Mouse (Mus musculus): ENCODE measurements at regions not wholly inside any gene's neighbourhood (a gene's known extent, or its start where the extent isn't known, plus 50 kb on each side); places are given as distances from the start of the nearest gene placed in this dataset.

DNA sequence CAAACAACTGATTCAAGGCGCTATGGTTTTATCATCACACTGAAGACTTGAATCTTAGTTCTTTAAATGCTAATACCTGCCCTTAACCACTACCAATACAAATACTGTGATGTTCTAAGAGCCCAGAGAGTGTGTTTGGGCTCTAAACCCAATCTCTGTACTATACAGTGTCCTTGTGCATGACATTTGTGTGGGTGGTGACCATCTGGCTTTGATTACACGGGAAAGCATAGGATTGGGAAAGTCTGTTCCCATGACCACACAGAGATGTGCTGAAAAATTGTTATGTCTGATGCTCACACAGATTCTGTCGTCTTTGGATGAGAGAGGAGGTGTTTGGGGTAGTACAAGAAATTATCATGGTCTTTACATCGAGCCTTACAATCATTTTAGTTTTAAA, 76.8 kb upstream of the Ccdc190 start:
- Histone ChIP-seq H3ac (ENCODE audit: control insufficient read depth, insufficient read length) (no peak overlapping the region), H3K4me2 (ENCODE audit: low read depth) (no peak overlapping the region), H3K79me2 (ENCODE audit: control insufficient read depth, insufficient read depth) (no peaks in the 10 kb centered on the region), H3K4me3 (no peak overlapping the region), H3K27me3 (ENCODE audit: control insufficient read depth, insufficient read depth, insufficient read length) (no peaks in the 10 kb centered on the region), H3K36me3 (ENCODE audit: control insufficient read depth, insufficient read depth) (no peaks in the 10 kb centered on the region)
- no peak for TF ChIP-seq POLR2AphosphoS2 (IDR thresholded peaks at IDR 0.05; ENCODE audit: insufficient read length, low read depth)
- no peak for TF ChIP-seq CEBPB (IDR thresholded peaks at IDR 0.05; ENCODE audit: insufficient read depth, poor library complexity, severe bottlenecking)
- TF ChIP-seq REST (IDR thresholded peaks at IDR 0.05; ENCODE audit: insufficient read depth, insufficient read length) = no peak
- no peak for TF ChIP-seq E2F4 (IDR thresholded peaks at IDR 0.05; ENCODE audit: insufficient read depth)
- no peak for TF ChIP-seq SRF (IDR thresholded peaks at IDR 0.05; ENCODE audit: control insufficient read depth, insufficient read length, low read depth)
- TF ChIP-seq MYOD1 (IDR thresholded peaks at IDR 0.05; ENCODE audit: control insufficient read depth in 1 of 3, insufficient read length in 2 of 3, low read depth in 2 of 3) = no peak
- TF ChIP-seq USF1 (IDR thresholded peaks at IDR 0.05; ENCODE audit: low read depth) = no peak
- no peak for TF ChIP-seq POLR2A (IDR thresholded peaks at IDR 0.05; ENCODE audit: insufficient read length, low read depth)
- TF ChIP-seq MYOG (IDR thresholded peaks at IDR 0.05; ENCODE audit: control insufficient read depth in 1 of 3, insufficient read depth in 1 of 3, insufficient read length in 2 of 3, low read depth in 2 of 3) = no peak
- TF ChIP-seq TCF12 (IDR thresholded peaks at IDR 0.05; ENCODE audit: insufficient read depth, poor library complexity, severe bottlenecking) = no peak
- no peak for TF ChIP-seq MAX (IDR thresholded peaks at IDR 0.05; ENCODE audit: low read depth)
- no peak for TF ChIP-seq TCF3 (IDR thresholded peaks at IDR 0.05; ENCODE audit: insufficient read length, low read depth)

DNA sequence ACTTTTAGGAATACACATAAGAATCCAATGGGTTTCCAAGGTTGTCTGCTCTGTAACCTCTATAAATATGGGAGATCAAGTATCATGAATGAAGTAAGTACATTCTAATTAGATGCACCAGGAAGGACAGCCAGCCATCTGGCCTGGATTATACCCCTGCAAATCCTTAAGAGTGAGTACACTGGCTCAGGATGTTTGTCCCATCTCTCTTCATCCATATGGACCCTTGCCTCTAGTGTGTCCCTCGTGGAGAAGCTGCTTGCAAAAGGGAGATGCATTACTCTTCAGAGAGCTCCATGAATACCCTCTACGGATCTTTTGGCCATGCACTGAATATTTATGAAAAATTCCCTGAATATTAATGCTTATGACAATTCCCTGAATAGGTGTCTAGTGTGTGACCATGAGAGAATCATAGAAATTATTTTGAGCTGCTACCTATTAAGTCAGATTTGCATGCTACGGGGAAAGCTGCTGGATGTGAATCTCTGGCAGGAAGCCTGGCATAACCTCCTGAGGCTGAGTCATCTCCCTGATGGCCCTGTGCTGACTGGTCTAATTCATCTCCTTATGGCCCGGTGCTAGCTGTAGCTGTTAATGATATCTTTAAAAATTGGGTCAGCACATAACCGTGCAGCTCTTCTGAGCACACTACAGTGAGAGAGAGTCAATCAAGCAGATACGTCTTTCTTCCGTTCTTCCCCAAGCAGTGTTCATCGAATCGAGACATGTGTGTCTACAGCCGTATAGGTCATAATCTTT, 80.0 kb upstream of the Ccdc190 start:
- Histone ChIP-seq H3K79me2 (ENCODE audit: control insufficient read depth, insufficient read depth) (no peaks in the 10 kb centered on the region), H3K27me3 (ENCODE audit: control insufficient read depth, insufficient read depth, insufficient read length) (no peaks in the 10 kb centered on the region), H3K4me2 (ENCODE audit: low read depth) (no peak overlapping the region), H3ac (ENCODE audit: control insufficient read depth, insufficient read length) (no peak overlapping the region), H3K4me3 (no peak overlapping the region), H3K36me3 (ENCODE audit: control insufficient read depth, insufficient read depth) (no peaks in the 10 kb centered on the region)
- TF ChIP-seq POLR2A (IDR thresholded peaks at IDR 0.05; ENCODE audit: insufficient read length, low read depth) (no peak), MYOG (IDR thresholded peaks at IDR 0.05; ENCODE audit: control insufficient read depth in 1 of 3, insufficient read depth in 1 of 3, insufficient read length in 2 of 3, low read depth in 2 of 3) (no peak), MYOD1 (IDR thresholded peaks at IDR 0.05; ENCODE audit: control insufficient read depth in 1 of 3, insufficient read length in 2 of 3, low read depth in 2 of 3) (no peak), REST (IDR thresholded peaks at IDR 0.05; ENCODE audit: insufficient read depth, insufficient read length) (no peak), POLR2AphosphoS2 (IDR thresholded peaks at IDR 0.05; ENCODE audit: insufficient read length, low read depth) (no peak), E2F4 (IDR thresholded peaks at IDR 0.05; ENCODE audit: insufficient read depth) (no peak), TCF3 (IDR thresholded peaks at IDR 0.05; ENCODE audit: insufficient read length, low read depth) (no peak), USF1 (IDR thresholded peaks at IDR 0.05; ENCODE audit: low read depth) (no peak), TCF12 (IDR thresholded peaks at IDR 0.05; ENCODE audit: insufficient read depth, poor library complexity, severe bottlenecking) (no peak), MAX (IDR thresholded peaks at IDR 0.05; ENCODE audit: low read depth) (no peak), CEBPB (IDR thresholded peaks at IDR 0.05; ENCODE audit: insufficient read depth, poor library complexity, severe bottlenecking) (no peak), SRF (IDR thresholded peaks at IDR 0.05; ENCODE audit: control insufficient read depth, insufficient read length, low read depth) (no peak)

DNA sequence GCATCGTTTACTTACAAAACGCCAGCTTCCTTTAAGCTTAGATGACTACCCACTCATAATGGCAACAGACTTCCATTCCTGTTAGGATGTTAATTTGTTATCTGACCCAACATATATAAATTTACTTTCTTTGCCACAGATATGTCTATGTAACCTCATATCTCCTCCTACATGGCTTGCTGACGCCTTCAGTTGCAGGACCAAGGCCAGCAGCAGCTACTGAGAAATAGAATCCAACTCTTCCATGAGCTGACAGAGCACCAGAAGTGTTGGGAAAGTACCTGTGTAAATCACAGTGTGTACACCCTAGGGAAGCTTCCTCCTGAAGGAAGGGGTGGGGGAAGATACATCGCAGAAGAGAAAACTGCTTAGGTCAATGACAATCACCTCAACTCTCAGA, 86.0 kb upstream of the Ccdc190 start:
- Histone ChIP-seq H3ac (ENCODE audit: control insufficient read depth, insufficient read length) (no peak overlapping the region), H3K4me3 (no peak overlapping the region), H3K4me2 (ENCODE audit: low read depth) (no peak overlapping the region), H3K27me3 (ENCODE audit: control insufficient read depth, insufficient read depth, insufficient read length) (no peaks in the 10 kb centered on the region), H3K79me2 (ENCODE audit: control insufficient read depth, insufficient read depth) (no peaks in the 10 kb centered on the region), H3K36me3 (ENCODE audit: control insufficient read depth, insufficient read depth) (no peaks in the 10 kb centered on the region)
- TF ChIP-seq SRF (IDR thresholded peaks at IDR 0.05; ENCODE audit: control insufficient read depth, insufficient read length, low read depth) (no peak), REST (IDR thresholded peaks at IDR 0.05; ENCODE audit: insufficient read depth, insufficient read length) (peak; percentile 36), E2F4 (IDR thresholded peaks at IDR 0.05; ENCODE audit: insufficient read depth) (no peak), MYOG (IDR thresholded peaks at IDR 0.05; ENCODE audit: control insufficient read depth in 1 of 3, insufficient read depth in 1 of 3, insufficient read length in 2 of 3, low read depth in 2 of 3) (no peak), TCF3 (IDR thresholded peaks at IDR 0.05; ENCODE audit: insufficient read length, low read depth) (no peak), MYOD1 (IDR thresholded peaks at IDR 0.05; ENCODE audit: control insufficient read depth in 1 of 3, insufficient read length in 2 of 3, low read depth in 2 of 3) (no peak), MAX (IDR thresholded peaks at IDR 0.05; ENCODE audit: low read depth) (no peak), POLR2AphosphoS2 (IDR thresholded peaks at IDR 0.05; ENCODE audit: insufficient read length, low read depth) (no peak)

DNA sequence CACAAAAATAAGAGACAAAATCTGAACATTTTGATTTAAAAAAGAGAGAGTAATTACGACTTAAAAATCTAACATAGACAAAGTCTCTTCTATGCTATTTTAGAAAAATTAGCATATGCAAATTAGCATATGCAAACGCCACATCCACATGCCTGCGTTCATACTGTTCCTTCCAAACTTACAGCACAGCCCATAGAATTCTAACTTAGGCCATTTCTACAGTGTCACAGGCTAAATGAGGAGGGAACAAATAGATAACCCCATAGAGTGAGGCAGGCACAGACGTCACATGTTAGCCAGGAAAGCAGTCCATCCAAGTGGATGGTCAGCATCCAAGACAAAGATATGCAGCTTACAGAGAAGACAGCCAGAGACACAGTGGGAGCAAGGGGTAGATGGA, 87.5 kb upstream of the Ccdc190 start:
- Histone ChIP-seq H3K4me3 (no peak overlapping the region), H3K36me3 (ENCODE audit: control insufficient read depth, insufficient read depth) (no peaks in the 10 kb centered on the region), H3K27me3 (ENCODE audit: control insufficient read depth, insufficient read depth, insufficient read length) (no peaks in the 10 kb centered on the region), H3K4me2 (ENCODE audit: low read depth) (no peak overlapping the region), H3ac (ENCODE audit: control insufficient read depth, insufficient read length) (no peak overlapping the region), H3K79me2 (ENCODE audit: control insufficient read depth, insufficient read depth) (no peaks in the 10 kb centered on the region)
- TF ChIP-seq SRF (IDR thresholded peaks at IDR 0.05; ENCODE audit: control insufficient read depth, insufficient read length, low read depth) = no peak
- TF ChIP-seq TCF3 (IDR thresholded peaks at IDR 0.05; ENCODE audit: insufficient read length, low read depth) = no peak
- no peak for TF ChIP-seq TCF12 (IDR thresholded peaks at IDR 0.05; ENCODE audit: insufficient read depth, poor library complexity, severe bottlenecking)
- TF ChIP-seq POLR2AphosphoS2 (IDR thresholded peaks at IDR 0.05; ENCODE audit: insufficient read length, low read depth) = no peak
- no peak for TF ChIP-seq MYOD1 (IDR thresholded peaks at IDR 0.05; ENCODE audit: control insufficient read depth in 1 of 3, insufficient read length in 2 of 3, low read depth in 2 of 3)
- no peak for TF ChIP-seq E2F4 (IDR thresholded peaks at IDR 0.05; ENCODE audit: insufficient read depth)
- TF ChIP-seq MYOG (IDR thresholded peaks at IDR 0.05; ENCODE audit: control insufficient read depth in 1 of 3, insufficient read depth in 1 of 3, insufficient read length in 2 of 3, low read depth in 2 of 3) = no peak
- TF ChIP-seq USF1 (IDR thresholded peaks at IDR 0.05; ENCODE audit: low read depth) = no peak
- TF ChIP-seq CEBPB (IDR thresholded peaks at IDR 0.05; ENCODE audit: insufficient read depth, poor library complexity, severe bottlenecking) = no peak
- no peak for TF ChIP-seq REST (IDR thresholded peaks at IDR 0.05; ENCODE audit: insufficient read depth, insufficient read length)
- no peak for TF ChIP-seq MAX (IDR thresholded peaks at IDR 0.05; ENCODE audit: low read depth)
- TF ChIP-seq POLR2A (IDR thresholded peaks at IDR 0.05; ENCODE audit: insufficient read length, low read depth) = no peak

Measured in myocyte (in vitro differentiated cells).